Mouse (Mus musculus) right cerebral cortex, postnatal 36 days (tissue): Measurements from ENCODE around the gene Gabrq.

Source experiments
- DNase-seq, 2 experiments: peaks; one replicate each; pipeline ENCODE4 v3.0.0; 2022; ENCODE audit warnings: low spot score in 2 of 2, mixed read lengths in 1 of 2

Gene Gabrq

GRCm38 (mm10) chrX:72824776-72825588, at the start of gene Gabrq:
Gene Gabrq (plus strand): TSS chrX:72825178.
- DNase-seq = peak in 1 of 2 experiments; percentile 2

GRCm38 (mm10) chrX:72788773-72789557, 36.0 kb upstream of the Gabrq start:
- DNase-seq = peak; percentile 16 to 41

GRCm38 (mm10) chrX:72789558-72789871, 35.5 kb upstream of the Gabrq start:
- DNase-seq = no peak

GRCm38 (mm10) chrX:72819594-72819993, 5.4 kb upstream of the Gabrq start:
- peak; percentile 59 to 73 for DNase-seq

- DNase-seq = no peak
Measured at GRCm38 (mm10) chrX:72823310-72823709, 1.7 kb upstream of the Gabrq start.

- DNase-seq = no peak
Measured at GRCm38 (mm10) chrX:72825589-72825905, 569 bp downstream of the Gabrq start.
